Mouse (Mus musculus): Measurements from ENCODE around the gene Ifng.

DNA sequence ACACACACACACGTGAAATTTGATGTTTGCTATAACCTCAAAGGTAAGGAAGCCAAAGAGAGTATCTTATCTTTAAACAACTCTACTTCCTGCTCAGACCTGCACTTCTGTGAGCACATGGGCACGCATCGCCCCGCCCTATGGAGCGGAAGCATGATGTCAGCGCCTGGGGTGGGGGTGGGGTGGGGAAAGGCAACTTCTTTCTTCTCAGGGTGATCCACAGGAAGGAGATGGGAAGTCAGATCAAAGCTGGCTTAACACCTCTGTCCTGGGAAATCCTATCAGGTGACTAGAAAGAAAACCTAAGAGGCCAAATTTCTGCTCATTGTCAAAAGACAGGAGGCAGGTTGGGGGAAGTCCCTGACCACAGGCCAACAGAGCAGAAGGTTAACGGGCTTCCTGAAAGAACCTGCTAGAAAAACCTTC is 21.8 kb upstream of the Ifng start:
- TF ChIP-seq CTCF (IDR thresholded peaks at IDR 0.05; ENCODE audit: borderline replicate concordance, insufficient read depth, low read length) (no peak), POLR2A (IDR thresholded peaks at IDR 0.05; ENCODE audit: low read depth, low read length) (no peak)
